Mouse (Mus musculus): ENCODE data around the gene Repin1.

Repin1 gene

DNA sequence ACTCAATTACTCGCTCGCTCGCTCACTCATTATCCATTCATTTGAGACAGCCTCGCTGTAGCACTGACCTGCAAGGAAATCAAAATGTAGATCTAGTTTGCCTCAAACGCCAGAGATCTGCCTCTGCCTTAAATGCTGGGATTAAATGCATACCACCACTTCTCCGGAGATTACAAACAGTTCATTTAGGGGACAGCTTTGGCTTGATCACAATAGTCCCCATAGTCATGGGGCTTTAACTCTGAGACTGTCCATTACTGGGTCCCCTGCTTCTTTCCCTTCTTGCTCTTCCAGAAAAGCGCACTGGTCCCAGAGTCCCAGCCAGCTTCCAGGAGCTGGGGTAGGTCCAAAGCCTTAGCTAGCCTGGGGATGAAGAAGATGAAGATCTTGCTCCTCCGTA lies 32.8 kb downstream of the Repin1 start, which contains the start of gene AI854703:
AI854703 (plus strand) TSS at position 301 of the 400 bp plus-strand sequence.
- no peak for DNase-seq (ENCODE audit: low read depth)

DNA sequence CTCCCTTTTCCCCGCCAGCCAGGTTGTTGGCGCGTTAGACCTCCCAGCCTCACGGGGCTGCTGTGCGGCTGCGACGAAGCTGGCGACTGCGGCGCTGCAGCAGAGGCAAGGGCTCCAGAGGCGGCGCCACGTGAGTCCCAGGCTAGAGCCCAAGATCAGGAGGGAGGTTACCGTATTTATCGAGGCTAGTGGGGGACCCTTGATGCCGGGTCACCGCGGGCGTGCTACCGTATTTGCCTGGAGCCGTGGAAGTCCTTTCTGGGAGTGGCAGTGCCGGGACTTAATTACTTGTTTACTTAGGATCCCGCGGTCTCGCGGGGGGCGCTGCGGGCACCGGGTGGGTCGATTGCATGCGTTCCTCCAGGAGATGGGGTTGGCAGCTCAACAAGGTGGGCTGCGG lies 33.3 kb downstream of the Repin1 start:
- peak; percentile 57 for DNase-seq (ENCODE audit: low read depth)

DNA sequence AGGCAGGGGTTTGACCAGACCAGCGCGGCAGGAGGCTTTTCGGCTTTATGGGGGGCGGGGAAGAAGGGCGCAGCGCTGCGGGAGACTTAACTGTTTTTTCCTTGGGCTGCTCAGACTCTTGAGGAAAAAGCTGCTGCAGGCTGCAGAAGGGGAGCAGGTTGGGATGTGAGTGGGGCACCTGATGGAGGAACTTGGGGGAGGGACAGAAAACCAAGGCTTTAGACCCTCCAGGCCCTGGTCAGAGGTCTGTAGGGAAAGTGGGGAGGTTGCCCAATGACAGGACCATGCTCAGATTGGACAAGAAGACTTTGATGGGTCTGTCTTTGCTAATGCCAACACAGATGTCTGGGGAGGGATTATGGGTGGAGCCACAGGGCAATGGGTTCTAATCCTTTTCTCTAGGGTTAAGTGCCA lies 33.8 kb downstream of the Repin1 start:
- DNase-seq (ENCODE audit: low read depth) = peak; percentile 16

DNA sequence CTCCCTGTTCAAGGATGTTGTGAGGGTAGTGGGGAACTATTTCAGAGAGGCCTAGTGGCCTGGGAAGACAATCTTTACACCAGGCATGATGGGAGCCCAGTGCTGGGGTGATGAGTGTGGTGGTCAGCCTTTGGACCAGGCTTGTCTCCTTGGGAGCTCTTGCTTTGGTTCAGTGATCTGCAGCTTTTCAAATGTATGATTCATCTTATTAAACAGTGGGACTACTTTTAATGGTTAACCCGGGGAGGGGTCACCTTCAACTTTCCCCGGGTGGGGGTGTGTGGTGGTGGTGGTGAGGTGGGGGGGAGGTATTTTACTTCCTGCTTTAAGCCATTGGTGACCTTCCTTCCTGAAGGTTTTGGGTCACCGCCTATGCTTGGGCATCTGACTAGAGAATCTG lies 34.7 kb downstream of the Repin1 start:
- DNase-seq (ENCODE audit: low read depth) = no peak

DNA sequence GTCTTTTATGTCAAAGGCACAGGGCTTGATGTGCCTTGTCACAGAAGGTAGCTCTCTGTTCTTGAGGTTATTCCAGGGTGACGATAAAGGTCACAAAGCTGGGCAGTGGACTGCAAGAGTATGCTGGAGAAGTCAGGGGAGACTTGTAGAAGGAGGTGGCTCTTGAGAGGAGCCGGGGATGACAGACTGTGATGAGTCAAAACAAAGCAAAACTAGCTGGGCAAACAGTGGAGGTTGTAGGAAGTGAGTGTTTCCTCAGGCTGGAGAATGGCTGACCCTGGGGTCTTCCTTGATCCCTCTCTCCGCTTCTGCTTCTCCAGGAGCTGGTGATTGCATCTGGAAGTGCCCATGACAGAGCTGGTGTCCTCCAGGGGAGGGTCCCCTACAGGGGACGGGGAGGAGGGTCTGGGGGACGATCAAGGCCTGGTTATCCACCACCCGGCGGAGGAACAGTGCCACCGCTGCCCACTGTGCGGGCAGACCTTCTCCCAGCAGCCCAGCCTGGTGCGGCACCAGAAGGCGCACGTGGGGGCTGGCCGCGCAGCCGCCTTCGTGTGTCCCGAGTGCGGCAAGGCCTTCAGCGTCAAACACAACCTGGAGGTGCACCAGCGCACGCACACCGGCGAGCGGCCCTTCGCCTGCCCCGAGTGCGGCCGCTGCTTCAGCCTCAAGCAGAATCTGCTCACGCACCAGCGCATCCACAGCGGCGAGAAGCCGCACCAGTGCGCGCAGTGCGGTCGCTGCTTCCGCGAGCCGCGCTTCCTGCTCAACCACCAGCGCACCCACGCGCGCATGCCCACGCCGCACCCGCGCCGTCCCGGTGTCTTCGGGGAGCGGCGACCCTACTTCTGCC lies 35.4 kb downstream of the Repin1 start:
- peak; percentile 71 for DNase-seq (ENCODE audit: low read depth)

DNA sequence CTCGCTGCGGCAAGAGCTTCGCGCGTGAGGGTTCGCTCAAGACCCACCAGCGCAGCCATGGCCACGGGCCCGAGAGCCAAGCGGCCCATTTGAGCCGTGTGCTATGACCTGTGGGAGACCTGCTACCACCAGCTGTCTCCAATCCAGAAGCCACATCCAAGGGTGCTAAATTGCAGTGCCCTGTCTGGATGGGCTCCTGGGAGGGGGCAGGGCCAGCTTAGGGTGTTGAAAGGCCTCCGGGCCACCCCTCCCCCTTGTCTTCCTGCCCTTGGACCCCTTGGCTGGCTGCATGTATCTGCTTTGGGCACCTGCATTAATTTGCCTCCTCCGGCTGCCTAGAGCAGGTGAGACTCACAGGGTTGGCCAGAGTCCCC lies 36.0 kb downstream of the Repin1 start:
- no peak for DNase-seq (ENCODE audit: low read depth)

DNA sequence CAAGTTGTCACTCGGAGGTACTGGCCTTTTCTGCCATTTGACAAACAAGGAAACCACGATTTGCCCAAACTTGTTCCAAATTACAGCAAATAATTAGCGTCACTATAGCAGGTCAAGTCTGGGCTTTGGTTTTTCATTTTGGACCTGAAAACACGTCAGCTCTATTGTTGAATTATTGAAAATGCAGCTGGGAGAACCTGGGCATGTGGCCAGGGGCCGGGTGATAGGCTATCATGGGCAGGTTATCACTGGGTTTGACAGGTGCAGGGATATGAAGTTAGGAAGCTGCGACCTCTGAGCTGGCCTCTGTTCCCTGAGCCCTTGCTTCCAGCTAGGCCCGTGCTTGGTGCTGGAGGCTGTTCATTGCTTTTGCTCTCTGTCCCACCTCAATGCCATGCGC lies 37.1 kb downstream of the Repin1 start:
- no peak for DNase-seq (ENCODE audit: low read depth)

DNA sequence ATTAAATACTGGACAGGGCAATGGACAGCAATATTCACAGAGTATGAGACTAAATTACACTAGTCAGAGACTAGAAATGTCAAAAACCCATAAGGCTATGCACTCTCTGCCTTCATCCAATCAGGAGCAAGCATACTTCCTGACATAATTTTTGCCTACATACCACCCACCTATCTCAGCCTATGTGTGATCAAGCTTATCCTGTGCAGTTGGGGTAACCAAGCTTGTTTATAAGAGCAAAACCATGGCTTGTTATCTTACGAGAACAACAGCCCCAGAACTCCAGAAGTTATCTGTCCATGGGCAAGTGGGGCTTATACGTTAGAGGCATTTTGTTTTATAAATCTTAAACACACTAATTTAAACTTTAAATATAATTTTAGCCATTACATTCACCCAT lies 41.4 kb downstream of the Repin1 start:
- no peak for DNase-seq (ENCODE audit: low read depth)

DNA sequence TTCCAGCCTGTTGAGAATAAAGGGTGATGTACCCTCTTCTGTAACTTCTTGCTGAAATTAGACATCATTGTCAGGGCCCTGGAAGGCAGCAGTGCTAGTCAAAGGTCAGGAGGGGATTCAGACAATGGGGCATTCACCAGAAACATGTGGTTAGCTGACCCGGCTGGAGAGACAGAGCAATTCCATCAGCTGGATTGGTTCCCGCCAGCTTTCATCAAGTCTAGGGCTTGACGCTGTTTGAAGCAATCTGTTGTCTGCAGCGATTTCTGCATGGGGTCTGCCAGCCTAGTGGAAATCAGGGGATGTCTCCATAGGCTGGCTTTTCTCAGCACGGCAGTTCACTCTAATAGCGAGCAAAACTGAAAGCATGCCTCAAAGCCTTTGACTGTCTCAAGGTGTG lies 42.8 kb downstream of the Repin1 start:
- no peak for DNase-seq (ENCODE audit: low read depth)

DNA sequence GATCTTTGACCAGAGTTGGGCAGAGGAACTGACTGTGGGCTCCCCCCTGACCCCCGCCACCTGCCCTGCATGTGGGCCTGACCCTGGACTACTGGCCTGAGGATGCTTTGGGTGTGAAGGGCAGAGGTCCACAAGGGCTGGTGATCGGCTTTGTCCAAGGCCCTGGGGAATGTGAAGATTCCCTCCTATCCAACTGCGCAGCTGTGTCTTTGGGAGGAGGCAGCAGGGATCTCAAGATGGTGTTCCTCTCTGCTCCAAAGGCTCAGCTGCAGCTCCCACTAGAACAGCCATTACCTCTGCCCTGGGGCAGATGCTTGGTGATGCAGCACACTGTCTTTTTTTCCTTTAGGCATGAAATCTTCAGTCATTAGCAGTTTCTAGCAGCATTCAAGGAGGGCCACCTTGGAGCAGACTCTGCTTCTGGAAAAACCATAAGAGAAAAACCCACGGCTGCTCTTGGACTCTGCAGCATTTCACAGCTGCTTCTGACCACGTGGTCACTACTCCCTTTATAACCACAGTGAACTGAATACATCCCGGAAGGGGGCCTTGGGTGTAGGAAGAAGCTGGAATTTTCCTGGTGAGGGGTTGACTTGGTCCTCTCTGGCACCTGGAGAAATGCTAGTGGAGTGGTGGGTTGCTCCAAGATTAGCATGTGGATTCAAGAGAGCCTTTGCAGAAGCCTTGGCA lies 44.3 kb downstream of the Repin1 start:
- no peak for DNase-seq (ENCODE audit: low read depth)

DNA sequence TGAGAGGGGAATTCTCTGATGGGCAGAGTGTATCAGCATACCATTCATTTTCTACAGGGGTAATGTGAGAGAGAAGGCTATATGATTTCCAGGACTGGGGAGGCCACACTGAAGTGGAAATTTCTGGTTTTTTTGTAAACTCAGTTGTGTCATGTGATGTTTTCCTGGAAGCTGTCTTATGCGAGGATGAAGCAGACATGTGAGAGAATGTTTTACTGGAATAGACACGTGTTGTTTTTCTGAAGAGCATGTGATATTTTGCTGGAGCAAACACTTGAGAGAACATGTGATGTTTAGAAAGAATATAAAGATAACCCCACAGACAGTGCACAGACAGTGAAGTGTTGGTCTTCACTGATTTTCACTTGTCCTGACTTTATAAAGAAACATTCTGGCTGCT lies 44.9 kb downstream of the Repin1 start:
- no peak for DNase-seq (ENCODE audit: low read depth)

DNA sequence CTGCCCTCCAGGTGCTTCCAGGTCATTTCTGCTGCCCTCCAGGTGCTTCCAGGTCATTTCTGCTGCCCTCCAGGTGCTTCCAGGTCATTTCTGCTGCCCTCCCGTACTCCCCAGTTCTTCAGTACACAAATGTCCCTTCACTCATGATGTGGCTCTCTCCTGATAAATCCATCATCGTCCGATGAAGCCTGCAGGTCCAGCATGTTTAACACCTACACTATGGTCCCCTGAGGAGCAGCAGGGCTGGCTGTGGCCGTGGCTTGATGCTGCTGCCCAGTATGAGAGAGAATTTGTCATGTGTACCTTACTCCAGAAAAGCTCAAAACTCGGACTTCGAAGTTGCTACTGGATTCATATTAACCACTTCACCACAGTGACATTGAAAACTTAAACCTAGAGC lies 47.7 kb downstream of the Repin1 start:
- no peak for DNase-seq (ENCODE audit: low read depth)

DNA sequence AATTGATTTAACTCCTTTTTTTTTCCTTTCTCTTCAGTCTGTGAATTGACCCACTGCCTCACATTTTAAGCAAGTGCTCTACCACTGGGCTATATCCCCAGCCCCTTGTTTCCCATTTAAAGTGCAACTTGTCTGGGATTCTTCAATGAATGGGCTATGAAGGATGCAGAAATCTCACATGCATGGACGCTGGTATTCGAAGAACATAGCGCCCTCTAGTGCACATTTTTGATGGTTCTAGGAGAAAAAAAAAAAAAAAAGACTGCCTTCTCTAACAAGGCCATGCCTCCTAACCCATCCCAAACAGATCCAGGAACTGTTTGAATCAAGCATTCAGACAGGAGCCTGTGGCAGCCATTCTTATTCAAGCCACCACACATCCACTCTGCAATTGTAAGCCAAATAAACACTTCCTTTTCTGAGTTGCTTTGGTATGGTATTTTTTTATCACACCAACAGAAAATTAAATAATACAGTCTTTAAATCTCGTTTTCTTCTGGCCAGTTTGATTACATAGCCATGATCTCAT lies 49.1 kb downstream of the Repin1 start:
- peak; percentile 86 for DNase-seq (ENCODE audit: low read depth)

DNA sequence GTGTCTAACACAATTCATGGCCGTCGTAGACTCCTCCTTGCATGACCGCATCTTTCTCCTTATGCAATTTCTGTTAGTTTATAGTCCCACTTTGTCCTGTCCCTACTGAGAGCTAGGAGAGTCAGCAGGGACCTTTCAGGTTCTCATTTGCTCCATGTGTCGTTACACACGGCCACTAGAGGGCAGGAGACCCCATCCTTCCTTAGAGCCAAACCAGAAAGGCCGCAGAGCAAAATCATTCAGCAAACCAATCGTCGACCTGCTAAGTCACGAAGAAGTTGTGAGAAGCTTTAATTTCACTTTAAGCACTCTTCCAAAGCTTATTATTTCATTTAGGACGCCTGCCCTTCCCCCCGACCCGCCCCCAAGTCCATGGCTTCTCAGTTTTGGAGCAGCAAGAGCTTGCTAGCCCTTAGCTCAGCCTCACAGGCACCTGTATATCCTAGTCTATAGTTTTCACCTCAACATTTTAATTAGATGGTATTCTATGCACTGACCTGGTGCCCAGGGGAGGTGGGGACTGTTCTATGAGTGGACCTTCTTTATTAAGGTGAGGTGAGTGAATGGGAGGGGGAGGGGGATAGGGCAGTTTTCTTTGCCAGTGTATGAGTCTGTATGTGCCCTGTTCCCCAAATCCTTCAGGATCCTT lies 52.1 kb downstream of the Repin1 start:
- DNase-seq (ENCODE audit: low read depth) = peak; percentile 92

DNA sequence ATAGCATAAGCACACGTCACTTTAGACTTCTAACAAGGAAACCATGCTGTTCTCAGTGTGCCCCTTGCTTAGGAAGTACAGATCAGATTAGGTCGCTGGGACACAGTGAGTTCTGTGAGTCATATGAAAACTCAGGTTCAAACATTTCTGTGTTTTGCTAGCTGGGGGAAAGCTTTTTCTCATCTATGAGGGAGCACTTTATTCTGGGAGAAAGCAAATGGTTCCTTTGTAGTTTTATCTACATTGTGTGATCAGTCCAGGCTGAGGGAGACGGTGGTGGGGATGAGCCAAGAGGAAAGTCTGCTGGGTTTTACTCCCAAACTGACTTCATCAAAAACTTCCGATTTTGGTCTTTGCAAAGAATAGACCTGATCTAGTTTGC lies 52.6 kb downstream of the Repin1 start:
- DNase-seq (ENCODE audit: low read depth) = no peak

DNA sequence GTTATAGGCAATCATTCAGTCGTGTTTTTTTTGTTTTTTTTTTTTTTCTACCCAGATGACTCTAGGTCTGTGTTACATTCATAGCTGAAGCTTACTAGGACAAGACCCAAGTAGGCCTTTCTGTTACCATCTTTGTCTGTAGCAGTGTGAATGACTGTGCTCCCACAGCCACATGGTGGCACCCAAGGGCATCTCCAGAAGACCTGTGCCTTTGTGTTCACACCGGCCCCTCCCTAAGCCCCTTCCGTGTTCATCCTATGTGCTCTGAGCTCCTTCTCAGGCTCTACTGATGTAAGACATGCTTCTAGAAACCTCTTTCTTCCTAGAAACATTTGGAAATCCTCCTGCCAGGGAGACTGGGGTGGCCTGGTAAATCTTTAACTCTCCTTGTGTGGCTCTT lies 53.3 kb downstream of the Repin1 start, which contains the start of gene Gimap8:
Gimap8 (plus strand) TSS at position 240 of the 400 bp plus-strand sequence.
- peak; percentile 93 for DNase-seq (ENCODE audit: low read depth)

DNA sequence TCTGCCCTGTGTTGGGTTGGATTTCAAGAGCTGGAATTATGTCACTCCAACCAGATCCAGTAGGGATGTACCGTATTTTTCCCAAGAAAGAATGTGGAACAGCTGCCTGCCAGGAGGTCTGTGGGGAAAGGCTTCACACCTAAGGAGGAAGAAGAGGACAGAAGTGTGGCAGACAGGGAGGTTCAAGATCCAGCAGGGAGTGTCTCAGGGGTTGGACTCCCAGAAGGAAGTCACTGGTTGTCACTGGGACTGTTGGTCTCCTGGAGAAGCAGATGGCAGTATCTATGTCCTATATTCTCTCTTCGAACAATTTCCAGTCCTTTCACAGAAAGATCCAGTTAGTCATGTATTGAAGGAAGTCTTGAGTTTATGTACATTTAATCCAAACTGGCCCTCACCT lies 53.9 kb downstream of the Repin1 start:
- DNase-seq (ENCODE audit: low read depth) = peak; percentile 38
